Mouse (Mus musculus) forebrain, embryonic 16.5 days (tissue): ENCODE data around the gene Def8. TPM values are rescaled to one million over a fixed set of nuclear protein-coding genes. Genes with fewer than 3 reads are reported as not detected.

Source experiments
- ATAC-seq: fragments of 200-750 bp; cut with Nextera tagmentation; 2 replicates; pipeline ENCODE4 v1.8.0; 2017; ENCODE audit warnings: mild to moderate bottlenecking, moderate library complexity
- H3K27ac ChIP-seq: fragments of 300-500 bp; sonication (generic); 2 replicates; pipeline ENCODE4 v1.5.1; 2014; ENCODE audit warnings: low read length, control low read depth
- H3K27me3 ChIP-seq: fragments of 300-500 bp; sonication (generic); replicated peaks from 2 replicates; pipeline ENCODE4 v1.6.1; 2014; ENCODE audit warnings: low read length; ENCODE audit not compliant: control insufficient read depth, insufficient read depth
- H3K36me3 ChIP-seq: fragments of 300-500 bp; sonication (generic); 2 replicates; pipeline ENCODE4 v1.6.1; 2014; ENCODE audit not compliant: control insufficient read depth, insufficient read depth
- H3K4me1 ChIP-seq: fragments of 300-500 bp; sonication (generic); replicated peaks from 2 replicates; pipeline ENCODE4 v1.6.1; 2014; ENCODE audit warnings: low read length; ENCODE audit not compliant: control insufficient read depth, insufficient read depth
- H3K4me2 ChIP-seq: fragments of 300-500 bp; sonication (generic); 2 replicates; pipeline ENCODE4 v1.6.1; 2014; ENCODE audit warnings: mild to moderate bottlenecking, low read length, control low read depth
- H3K4me3 ChIP-seq: fragments of 300-500 bp; sonication (generic); replicated peaks from 2 replicates; pipeline ENCODE4 v1.5.1; 2014; ENCODE audit warnings: mild to moderate bottlenecking, low read length, control low read depth
- H3K9ac ChIP-seq: fragments of 300-500 bp; sonication (generic); replicated peaks from 2 replicates; pipeline ENCODE4 v1.6.1; 2014; ENCODE audit warnings: low read depth, low read length, control low read depth
- H3K9me3 ChIP-seq: fragments of 300-500 bp; sonication (generic); 2 replicates; pipeline ENCODE4 v1.6.1; 2016; ENCODE audit warnings: low read length; ENCODE audit not compliant: control insufficient read depth
- WGBS: fragments of 180-500 bp; shearing (Covaris S2); extraction: QIAGEN DNeasy Blood & Tissue Kit; methylation state at CpG from one replicate; pipeline ENCODE4 v1.1.7; 2014; 5-methylcytosine and 5-hydroxymethylcytosine counted together
- polyA plus RNA-seq: library from polyadenylated mRNA; unstranded; fragments of >200 nt; fragmentation: Nextera tagmentation; extraction: Ambion mirVana; gene quantifications from 2 replicates; pipeline ENCODE4 v1.2.1, GENCODE M21; 2015

Def8 gene
- polyA plus RNA-seq, 1 experiment from 2014 or later = 48.3 TPM

GRCm38 (mm10) chr8:123420525-123421281 is 2.6 kb upstream of the Def8 start:
- H3K27me3 ChIP-seq = no peaks in the 10 kb centered on the region
- 93% methylated on average over 34 of the region's 34 CpGs for WGBS
- 0 out of 2 replicates have a peak, but pooled peaks have one; percentile 29 for ATAC-seq
- H3K27ac ChIP-seq = no peak overlapping the region
- H3K4me2 ChIP-seq = no peak overlapping the region
- no peak overlapping the region for H3K4me3 ChIP-seq
- peaks cover 19% of the 10 kb centered on the region for H3K4me1 ChIP-seq
- H3K9me3 ChIP-seq = no peaks in the 10 kb centered on the region
- H3K9ac ChIP-seq = no peak overlapping the region
- H3K36me3 ChIP-seq = peaks cover 35% of the 10 kb centered on the region

DNA sequence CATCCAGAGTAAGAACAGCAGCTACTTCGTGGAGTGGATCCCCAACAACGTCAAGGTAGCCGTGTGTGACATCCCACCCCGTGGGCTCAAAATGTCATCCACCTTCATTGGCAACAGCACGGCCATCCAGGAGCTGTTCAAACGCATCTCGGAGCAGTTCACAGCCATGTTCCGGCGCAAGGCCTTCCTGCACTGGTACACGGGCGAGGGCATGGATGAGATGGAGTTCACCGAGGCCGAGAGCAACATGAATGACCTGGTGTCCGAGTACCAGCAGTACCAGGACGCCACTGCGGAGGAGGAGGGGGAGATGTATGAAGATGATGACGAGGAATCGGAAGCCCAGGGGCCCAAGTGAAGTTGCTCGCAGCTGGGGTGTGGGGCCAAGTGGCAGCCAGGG is 2.0 kb upstream of the Def8 start:
- H3K9ac ChIP-seq = no peak overlapping the region
- no peak overlapping the region for H3K27ac ChIP-seq
- no peaks in the 10 kb centered on the region for H3K27me3 ChIP-seq
- H3K4me1 ChIP-seq = peaks cover 14% of the 10 kb centered on the region
- no peak for ATAC-seq
- no peak overlapping the region for H3K4me2 ChIP-seq
- H3K36me3 ChIP-seq = peaks cover 35% of the 10 kb centered on the region
- 88% methylated on average over 19 of the region's 19 CpGs for WGBS
- H3K9me3 ChIP-seq = no peaks in the 10 kb centered on the region; the same call in 1 of the 2 replicates
- no peak overlapping the region for H3K4me3 ChIP-seq

DNA sequence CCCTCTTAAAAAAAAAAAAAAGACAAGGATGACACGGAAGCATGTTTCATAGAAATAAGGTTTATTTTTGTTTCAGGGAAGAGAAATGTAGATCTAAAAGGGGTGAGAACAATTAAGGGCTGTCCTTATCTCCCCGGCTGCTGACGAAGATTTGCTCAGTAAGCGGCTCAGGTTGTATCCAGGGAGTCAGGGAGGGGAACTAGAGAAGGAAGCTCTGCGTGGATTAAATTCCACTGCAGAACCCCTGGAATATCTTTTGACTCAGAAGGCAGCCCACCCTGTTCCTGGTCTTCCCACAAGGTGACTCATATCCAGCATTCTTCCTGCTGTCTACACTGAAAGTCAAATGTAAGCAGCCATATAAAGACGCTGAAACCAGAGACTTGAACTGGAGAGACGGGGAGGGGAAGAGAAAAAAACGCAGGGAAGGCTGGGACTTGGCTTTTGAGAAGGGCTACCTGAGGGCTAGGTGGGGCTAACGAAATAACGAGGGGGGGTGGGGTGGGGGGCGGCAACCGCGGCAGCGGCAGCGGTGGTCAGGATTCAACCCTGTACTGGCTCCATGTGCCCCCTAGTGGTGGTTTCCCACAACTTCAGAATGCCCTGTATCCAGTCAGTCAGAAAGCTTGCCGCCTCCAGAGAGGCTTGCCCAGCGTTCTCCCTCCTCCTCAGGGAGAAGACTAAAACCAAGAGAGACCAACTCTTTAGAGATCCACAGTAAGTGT is 1.1 kb upstream of the Def8 start:
- no peak overlapping the region for H3K27ac ChIP-seq
- H3K9me3 ChIP-seq = peaks cover 5% of the 10 kb centered on the region; the same call in 1 of the 2 replicates
- H3K4me2 ChIP-seq = no peak overlapping the region
- H3K27me3 ChIP-seq = no peaks in the 10 kb centered on the region
- H3K4me1 ChIP-seq = peaks cover 5% of the 10 kb centered on the region
- H3K36me3 ChIP-seq = peaks cover 35% of the 10 kb centered on the region
- no peak overlapping the region for H3K9ac ChIP-seq
- ATAC-seq = peak; percentile 71
- no peak overlapping the region for H3K4me3 ChIP-seq
- WGBS = 17% methylated on average over 16 of the region's 17 CpGs

DNA sequence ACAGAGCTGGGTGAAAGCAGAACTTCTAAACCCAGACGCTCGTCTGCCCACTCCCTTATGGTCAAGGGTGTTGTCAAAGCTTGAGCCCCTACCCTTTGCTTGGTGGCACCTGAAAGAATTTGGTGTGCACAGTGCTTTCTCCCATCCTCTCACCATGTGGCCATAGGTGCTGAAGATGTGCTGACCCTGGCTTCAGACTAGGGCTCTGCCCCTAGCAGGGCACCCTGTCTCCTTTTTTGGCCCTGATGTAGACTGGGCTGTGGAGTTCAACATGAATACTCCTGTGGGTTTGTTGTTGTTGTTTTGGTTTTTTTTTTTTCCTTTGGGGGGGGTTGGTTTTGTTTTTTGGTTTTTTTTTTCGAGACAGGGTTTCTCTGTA is 557 bp upstream of the Def8 start:
- Histone ChIP-seq H3K4me1 (peaks cover 2% of the 10 kb centered on the region; the same call in 1 of the 2 replicates), H3K4me3 (no peak overlapping the region), H3K36me3 (peaks cover 35% of the 10 kb centered on the region), H3K9me3 (peaks cover 9% of the 10 kb centered on the region), H3K9ac (no peak overlapping the region), H3K27me3 (no peaks in the 10 kb centered on the region), H3K27ac (no peak overlapping the region), H3K4me2 (no peak overlapping the region)
- 27% methylated on average over 3 of the region's 3 CpGs for WGBS
- peak; percentile 21 for ATAC-seq

- Histone ChIP-seq H3K27me3 (no peaks in the 10 kb centered on the region), H3K9ac (no peak overlapping the region), H3K9me3 (peaks cover 27% of the 10 kb centered on the region), H3K27ac (no peak overlapping the region), H3K4me2 (no peak overlapping the region), H3K4me3 (no peak overlapping the region), H3K36me3 (peaks cover 9% of the 10 kb centered on the region; the same call in 1 of the 2 replicates), H3K4me1 (peaks cover 2% of the 10 kb centered on the region; the same call in 1 of the 2 replicates)
- WGBS = 97% methylated on average over 27 of the region's 27 CpGs
- ATAC-seq = no peak
These were observed 3.5 kb downstream of the Def8 start for GRCm38 (mm10) chr8:123426511-123427509.

- H3K4me2 ChIP-seq = no peak overlapping the region
- no peaks in the 10 kb centered on the region for H3K27me3 ChIP-seq
- no peak overlapping the region for H3K9ac ChIP-seq
- H3K36me3 ChIP-seq = peaks cover 4% of the 10 kb centered on the region; the same call in 1 of the 2 replicates
- H3K9me3 ChIP-seq = peaks cover 27% of the 10 kb centered on the region
- 95% methylated on average over 24 of the region's 24 CpGs for WGBS
- no peak overlapping the region for H3K27ac ChIP-seq
- no peak overlapping the region for H3K4me3 ChIP-seq
- ATAC-seq = no peak
- no peaks in the 10 kb centered on the region for H3K4me1 ChIP-seq
These were observed 4.4 kb downstream of the Def8 start for GRCm38 (mm10) chr8:123427639-123428275.

DNA sequence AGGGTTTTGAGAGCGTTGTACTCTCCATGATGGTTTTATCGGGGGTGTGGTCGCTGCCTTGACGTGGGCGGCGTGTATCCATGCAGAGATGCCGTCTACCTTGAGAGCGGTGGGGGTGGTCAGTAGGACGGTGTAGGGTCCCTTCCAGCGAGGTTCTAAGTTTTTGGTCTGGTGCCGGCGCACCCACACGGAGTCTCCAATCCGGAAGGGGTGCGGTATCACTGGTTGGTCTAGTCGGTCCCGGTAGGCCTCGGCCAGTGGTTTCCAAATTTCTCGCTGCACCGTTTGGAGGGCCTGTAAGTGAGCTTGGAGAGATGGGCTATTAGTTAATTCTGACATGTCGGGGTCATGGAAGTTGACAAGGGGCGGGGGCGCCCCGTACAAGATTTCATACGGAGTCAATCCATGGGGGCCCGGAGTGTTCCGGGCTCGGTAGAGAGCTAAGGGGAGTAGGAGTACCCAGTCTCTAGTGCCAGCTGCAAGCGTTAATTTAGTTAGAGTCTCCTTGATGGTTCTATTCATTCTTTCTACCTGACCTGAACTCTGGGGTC is 5.1 kb downstream of the Def8 start:
- Histone ChIP-seq H3K27me3 (no peaks in the 10 kb centered on the region), H3K4me1 (no peaks in the 10 kb centered on the region), H3K4me2 (no peak overlapping the region), H3K9me3 (peaks cover 30% of the 10 kb centered on the region), H3K36me3 (0 out of 2 replicates have a peak, but pooled peaks cover 1% of the 10 kb centered on the region), H3K27ac (no peak overlapping the region), H3K4me3 (no peak overlapping the region), H3K9ac (no peak overlapping the region)
- no peak for ATAC-seq
- over 99% methylated on average over 28 of the region's 29 CpGs for WGBS

DNA sequence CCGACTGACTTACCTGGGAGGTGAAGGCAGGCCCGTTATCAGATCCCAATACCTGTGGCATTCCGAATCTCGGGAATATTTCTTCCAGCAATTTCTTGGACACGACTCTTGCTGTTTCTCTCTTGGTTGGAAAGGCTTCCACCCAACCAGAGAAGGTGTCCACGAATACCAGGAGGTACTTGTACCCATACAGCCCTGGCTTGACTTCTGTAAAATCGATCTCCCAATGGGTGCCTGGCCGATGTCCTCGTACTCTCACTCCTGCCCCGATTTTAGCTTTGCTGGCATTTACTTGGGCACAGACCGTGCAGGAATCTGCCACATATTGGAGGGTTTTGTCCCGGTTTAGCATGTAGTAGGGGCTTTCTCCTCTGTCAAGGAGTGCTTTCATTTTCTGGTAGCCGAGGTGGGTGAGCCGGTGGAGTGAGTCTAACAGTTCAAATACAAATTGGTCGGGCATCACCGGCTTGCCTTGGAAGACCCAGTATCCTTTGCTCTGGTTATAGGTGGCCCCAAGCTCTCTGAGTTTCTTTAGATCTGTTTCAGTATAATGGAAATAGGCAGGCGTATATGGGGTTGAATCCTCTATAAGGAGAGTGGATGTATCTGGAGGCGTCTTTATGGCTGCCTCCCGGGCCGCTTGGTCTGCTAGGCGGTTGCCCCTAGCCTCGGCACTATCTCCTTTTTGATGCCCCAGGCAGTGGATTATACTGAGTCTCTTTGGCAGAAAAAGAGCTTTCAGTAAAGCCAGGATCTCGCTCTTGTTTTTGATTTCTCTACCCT is 5.8 kb downstream of the Def8 start:
- no peaks in the 10 kb centered on the region for H3K36me3 ChIP-seq
- no peak overlapping the region for H3K4me2 ChIP-seq
- H3K4me1 ChIP-seq = no peaks in the 10 kb centered on the region
- no peaks in the 10 kb centered on the region for H3K27me3 ChIP-seq
- ATAC-seq = no peak
- no peak overlapping the region for H3K9ac ChIP-seq
- H3K27ac ChIP-seq = no peak overlapping the region
- 97% methylated on average over 23 of the region's 23 CpGs for WGBS
- peaks cover 30% of the 10 kb centered on the region for H3K9me3 ChIP-seq
- no peak overlapping the region for H3K4me3 ChIP-seq
